Mouse (Mus musculus): ENCODE measurements around the gene Kctd11.

DNA sequence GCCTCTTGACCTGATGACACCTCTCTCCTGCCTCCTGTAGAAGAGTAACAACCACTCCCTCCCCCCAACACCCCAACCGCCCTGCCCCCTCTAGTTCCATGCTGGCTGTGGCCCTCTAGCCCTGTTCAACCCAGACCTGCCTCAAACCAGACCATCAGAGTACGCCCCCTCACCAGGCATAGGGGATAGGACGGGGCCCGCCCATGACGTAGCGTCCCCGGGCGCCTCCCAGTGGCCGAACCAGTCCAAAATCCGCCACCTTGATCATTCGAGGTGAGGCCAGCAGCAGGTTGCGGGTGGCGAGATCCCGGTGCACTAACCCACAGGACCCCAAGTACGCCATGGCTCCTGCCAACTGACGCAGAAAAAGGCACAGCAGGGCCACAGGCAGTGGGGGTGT is 25.9 kb downstream of the Kctd11 start:
- TF ChIP-seq POLR2A (IDR thresholded peaks at IDR 0.05; ENCODE audit: control insufficient read depth, extremely low read depth, insufficient read depth, low read length, poor library complexity) (no peak), CTCF (IDR thresholded peaks at IDR 0.05; ENCODE audit: borderline replicate concordance, control insufficient read depth, extremely low read depth, insufficient read depth, low read length, poor library complexity) (peak; percentile 43; the same call in 1 of the 2 replicates)

Measured in thymus, adult 2 months (tissue).